Mouse (Mus musculus) testis, adult 2 months (tissue): Measurements from ENCODE around the gene Pik3ca. TPM values are rescaled to one million over a fixed set of nuclear protein-coding genes. Genes with fewer than 3 reads are reported as not detected.

Source experiments
- H3K27ac ChIP-seq: fragments of 200-500 bp; 2 replicates; pipeline ENCODE4 v1.5.1; 2012; ENCODE audit warnings: low read depth, low read length; ENCODE audit not compliant: control insufficient read depth, insufficient read depth
- H3K27me3 ChIP-seq: fragments of 200-500 bp; 2 replicates; pipeline ENCODE4 v1.6.1; 2012; ENCODE audit warnings: mild to moderate bottlenecking, low read length, moderate library complexity; ENCODE audit not compliant: control insufficient read depth, insufficient read depth
- H3K36me3 ChIP-seq: fragments of 200-500 bp; 2 replicates; pipeline ENCODE4 v1.6.1; 2012; ENCODE audit warnings: mild to moderate bottlenecking, low read length; ENCODE audit not compliant: control insufficient read depth, insufficient read depth
- H3K4me1 ChIP-seq: fragments of 200-500 bp; 2 replicates; pipeline ENCODE4 v1.6.1; 2012; ENCODE audit warnings: low read length; ENCODE audit not compliant: control insufficient read depth, insufficient read depth
- H3K4me3 ChIP-seq: fragments of 200-500 bp; 2 replicates; pipeline ENCODE4 v1.5.1; 2012; ENCODE audit warnings: low read depth, mild to moderate bottlenecking, low read length, moderate library complexity, mixed read lengths; ENCODE audit not compliant: control insufficient read depth
- CTCF ChIP-seq: fragments of 200-500 bp; IDR thresholded peaks from 2 replicates; pipeline ENCODE4 v1.5.1; 2012; ENCODE audit warnings: low read depth, mild to moderate bottlenecking, inconsistent platforms, low read length, moderate library complexity; ENCODE audit not compliant: control insufficient read depth, insufficient read depth, insufficient replicate concordance
- POLR2A ChIP-seq: fragments of 200-500 bp; IDR thresholded peaks from 2 replicates; pipeline ENCODE4 v1.6.1; 2012; ENCODE audit warnings: low read depth, mild to moderate bottlenecking, inconsistent platforms, low read length, moderate library complexity; ENCODE audit not compliant: control insufficient read depth
- polyA plus RNA-seq: library from polyadenylated mRNA; depleted of rRNA; stranded (reverse); fragments of >200 nt; gene quantifications from 2 replicates; pipeline ENCODE4 v1.2.3, GENCODE M21; 2012; rRNA removed

The Pik3ca gene
- polyA plus RNA-seq, result 4.3 and 4.9 TPM in 2 replicates

DNA sequence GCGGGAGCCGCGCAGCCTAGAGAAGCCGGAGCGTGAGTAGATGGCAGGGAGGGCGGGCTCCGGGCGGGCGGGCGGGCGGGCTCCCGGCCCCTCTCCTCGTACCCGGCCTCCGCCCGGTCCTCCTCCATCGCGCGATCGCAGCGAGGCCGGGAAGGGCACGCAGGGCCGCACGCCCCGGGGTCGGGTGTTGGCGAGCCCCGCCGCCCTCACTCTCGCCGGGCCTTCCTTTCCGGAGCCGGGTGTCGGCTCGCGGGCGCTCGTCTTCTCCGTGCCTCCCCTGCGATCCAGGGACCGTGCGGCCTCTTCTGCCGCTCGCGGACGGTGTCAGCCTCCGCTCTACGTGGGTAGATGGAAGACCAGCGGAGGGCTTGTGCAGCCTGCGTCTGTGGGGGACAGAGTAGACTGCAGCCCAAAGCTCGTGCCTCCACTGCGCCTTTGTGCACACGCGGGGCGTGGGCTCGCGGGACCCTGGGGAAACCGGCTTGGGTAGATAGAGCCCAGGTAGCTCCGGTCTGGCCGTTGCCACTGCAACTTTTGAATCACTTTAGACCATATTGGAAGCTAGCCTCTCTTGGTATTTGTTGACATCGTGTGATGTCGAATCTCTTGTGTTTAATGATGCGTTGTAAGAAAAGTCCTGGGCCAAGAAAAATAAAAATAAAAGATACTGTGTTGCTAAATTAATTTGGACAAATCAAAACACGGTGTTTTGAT lies at the start of gene Pik3ca:
Gene Pik3ca, plus strand, starts transcription at position 211 of the 714 bp plus-strand sequence.
- Histone ChIP-seq H3K27ac (peak within 1 kb of the TSS; percentile 91), H3K4me1 (no peaks in the 10 kb centered on the region; the same call in none of the 2 replicates), H3K27me3 (no peaks in the 10 kb centered on the region), H3K36me3 (no peaks in the 10 kb centered on the region), H3K4me3 (peak within 1 kb of the TSS; percentile 83)
- TF ChIP-seq CTCF (no peak), POLR2A (peak; percentile 64)

DNA sequence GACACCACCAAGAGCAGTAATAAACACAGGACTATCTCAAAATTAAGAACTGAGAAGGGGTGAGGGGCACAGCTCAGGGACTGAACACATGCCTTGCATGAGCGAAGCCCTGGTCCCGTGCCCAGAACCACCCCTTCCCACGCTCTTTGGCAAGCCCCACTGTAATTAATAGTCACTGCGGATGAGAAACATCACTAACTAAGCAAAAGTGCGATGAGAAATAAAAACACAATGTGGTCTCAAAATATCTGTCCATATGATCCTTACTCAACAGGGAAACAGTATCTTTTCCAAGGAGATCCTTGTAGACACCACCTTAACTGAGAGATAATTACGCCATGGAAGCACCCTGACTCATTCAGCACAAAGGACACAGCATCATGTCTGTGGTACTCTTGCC lies 49.6 kb upstream of the Pik3ca start:
- H3K27ac ChIP-seq, result no peak overlapping the region
- no peaks in the 10 kb centered on the region for H3K4me1 ChIP-seq
- no peak for TF ChIP-seq POLR2A
- no peak for TF ChIP-seq CTCF
- no peaks in the 10 kb centered on the region for H3K36me3 ChIP-seq
- no peak overlapping the region for H3K4me3 ChIP-seq
- H3K27me3 ChIP-seq, result no peaks in the 10 kb centered on the region

DNA sequence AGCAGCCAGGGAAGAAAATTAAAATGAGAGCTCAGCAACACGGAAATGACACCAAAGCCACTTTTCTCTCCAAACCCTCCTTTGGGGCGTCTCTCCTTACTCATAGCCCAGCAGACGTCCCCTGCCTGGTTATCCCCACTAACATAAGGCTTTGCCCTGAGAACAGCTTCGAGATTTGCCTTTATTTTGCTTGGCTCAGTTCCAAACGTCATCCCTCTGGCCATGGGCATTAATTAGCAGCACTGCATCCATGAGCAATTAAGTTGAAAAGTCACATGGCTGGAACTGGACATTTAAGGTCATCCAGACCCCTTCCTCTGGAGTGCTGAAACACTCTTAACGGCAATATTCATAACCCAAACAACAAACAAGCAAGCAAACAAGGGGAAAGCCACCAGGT lies 36.2 kb upstream of the Pik3ca start:
- Histone ChIP-seq H3K4me3 (no peak overlapping the region), H3K4me1 (peaks cover 13% of the 10 kb centered on the region), H3K27me3 (no peaks in the 10 kb centered on the region), H3K27ac (no peak overlapping the region), H3K36me3 (no peaks in the 10 kb centered on the region)
- TF ChIP-seq POLR2A, result no peak
- TF ChIP-seq CTCF, result no peak

DNA sequence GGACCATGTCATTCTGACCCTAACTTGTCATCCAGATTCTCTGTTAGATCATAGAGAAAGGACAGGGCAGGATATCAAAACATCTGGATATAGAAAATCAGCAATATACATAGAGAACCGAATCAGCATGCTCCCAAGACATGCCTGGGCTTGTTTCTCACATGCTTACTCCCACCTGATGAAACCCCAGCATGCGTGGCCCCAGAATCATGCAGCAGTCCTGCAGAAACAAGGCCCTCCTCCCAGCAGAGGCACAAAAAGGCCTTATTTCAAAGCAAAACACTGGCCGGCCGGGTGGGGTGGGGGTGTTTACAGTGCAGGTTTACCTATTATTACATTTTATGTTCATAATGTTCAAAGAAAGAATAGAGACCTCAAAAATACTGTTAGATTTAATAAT lies 33.3 kb upstream of the Pik3ca start:
- TF ChIP-seq POLR2A (no peak), CTCF (no peak)
- H3K27ac ChIP-seq, result no peak overlapping the region
- H3K36me3 ChIP-seq, result no peaks in the 10 kb centered on the region
- peak overlapping the region; percentile 74 for H3K4me3 ChIP-seq
- no peaks in the 10 kb centered on the region for H3K27me3 ChIP-seq
- peaks cover 18% of the 10 kb centered on the region for H3K4me1 ChIP-seq

DNA sequence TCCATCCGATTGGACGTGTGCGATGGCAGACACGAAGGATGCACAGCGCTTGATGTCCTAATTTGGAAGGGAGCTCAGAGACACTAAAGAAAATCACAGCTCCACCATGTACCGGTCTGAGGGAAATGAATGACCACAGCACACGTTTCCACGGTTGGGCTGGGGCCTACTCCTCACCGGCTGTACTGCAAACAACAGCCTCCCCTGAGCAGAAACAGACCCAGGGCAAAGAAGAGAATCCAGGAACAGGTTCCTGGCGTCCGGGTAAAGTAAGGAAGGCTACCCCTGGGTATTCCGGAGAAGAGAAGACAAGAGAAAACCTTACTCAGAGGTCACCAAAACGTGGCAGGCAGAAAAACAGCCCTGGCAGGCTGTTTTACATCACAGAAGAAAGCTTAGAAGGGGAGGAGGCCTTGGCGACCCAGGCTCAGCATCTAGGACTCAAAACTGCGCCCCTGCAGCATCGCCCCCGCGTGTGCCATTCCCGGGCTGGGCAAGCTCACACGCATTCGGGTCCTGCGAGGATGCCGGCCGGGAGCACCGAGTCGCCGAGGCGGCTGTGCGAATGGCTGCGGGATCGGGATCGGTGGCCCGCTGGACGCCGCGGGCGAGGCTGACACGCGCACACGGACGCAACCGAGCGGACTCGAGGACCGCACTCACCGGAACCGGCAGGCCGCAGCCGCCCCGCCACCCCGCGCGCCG lies 32.5 kb upstream of the Pik3ca start:
- peak overlapping the region; percentile 95 for H3K4me3 ChIP-seq
- H3K36me3 ChIP-seq, result no peaks in the 10 kb centered on the region
- no peaks in the 10 kb centered on the region for H3K27me3 ChIP-seq
- TF ChIP-seq CTCF (no peak), POLR2A (peak; percentile 55)
- peak overlapping the region; percentile 41 for H3K27ac ChIP-seq
- H3K4me1 ChIP-seq, result peaks cover 18% of the 10 kb centered on the region

DNA sequence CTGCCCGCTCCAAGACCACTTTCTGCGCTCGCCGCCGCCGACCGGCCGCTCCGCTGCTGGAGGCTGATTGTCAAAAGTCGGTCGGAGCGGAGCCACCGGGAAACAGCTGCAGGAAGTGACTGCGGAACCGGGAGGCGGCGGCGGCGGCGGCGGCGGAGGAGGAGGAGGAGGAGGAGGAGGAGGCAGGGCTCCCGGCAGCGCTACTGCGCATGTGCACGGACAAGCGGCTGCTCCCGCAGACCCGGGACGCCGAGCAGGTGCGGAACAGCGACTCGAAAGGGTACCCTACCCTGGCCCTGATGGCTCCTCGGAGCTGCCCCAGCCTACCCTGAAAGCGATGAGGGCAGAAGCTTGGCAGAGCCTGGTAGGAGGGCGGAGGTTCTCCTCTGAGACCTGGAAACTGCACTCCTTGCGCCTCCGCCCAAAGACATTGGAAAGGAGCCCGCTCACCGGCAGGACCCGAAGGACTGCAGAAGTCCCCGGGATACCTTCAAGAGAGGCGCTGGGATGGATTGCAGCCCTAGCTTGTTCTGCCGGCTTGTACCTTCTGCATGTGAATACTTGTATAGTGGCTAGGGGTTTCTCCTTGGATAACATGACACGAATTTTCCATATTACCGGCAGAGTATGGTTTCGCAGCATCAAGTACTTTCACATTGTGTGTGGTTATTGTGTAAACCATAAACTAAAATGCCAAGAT lies 31.8 kb upstream of the Pik3ca start, which contains the start of gene Zmat3:
Gene Zmat3, minus strand, starts transcription at position 469 of the 700 bp plus-strand sequence.
- peak within 1 kb of the TSS; percentile 95 for H3K4me3 ChIP-seq
- peak within 1 kb of the TSS; percentile 41 for H3K27ac ChIP-seq
- H3K4me1 ChIP-seq, result peaks cover 18% of the 10 kb centered on the region
- H3K27me3 ChIP-seq, result no peaks in the 10 kb centered on the region
- TF ChIP-seq POLR2A (no peak), CTCF (no peak)
- H3K36me3 ChIP-seq, result no peaks in the 10 kb centered on the region

DNA sequence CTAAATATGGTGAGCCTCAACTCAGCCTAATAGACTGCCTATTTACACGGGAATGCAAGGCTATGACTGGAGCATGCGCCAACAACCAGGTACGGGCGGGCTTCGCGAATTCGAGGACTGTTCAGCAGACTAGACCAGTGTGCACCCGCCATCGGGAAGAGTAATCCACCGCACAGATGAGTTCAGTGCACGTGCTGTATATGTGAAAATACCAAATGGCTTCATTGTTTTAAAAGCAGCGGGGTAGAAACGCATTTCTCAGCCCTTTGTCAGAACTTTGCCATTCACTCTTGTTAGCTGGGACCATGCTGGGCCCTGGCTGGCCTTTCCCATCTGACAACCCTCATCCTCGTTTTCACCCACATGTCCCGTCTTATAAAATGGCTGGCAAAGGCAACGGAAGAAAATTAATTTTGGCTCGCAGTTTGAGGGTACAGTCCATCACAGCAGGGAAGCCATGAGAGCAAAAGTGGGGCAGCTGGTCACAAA lies 31.2 kb upstream of the Pik3ca start:
- Histone ChIP-seq H3K4me3 (peak overlapping the region; percentile 95), H3K27me3 (no peaks in the 10 kb centered on the region), H3K27ac (no peak overlapping the region), H3K36me3 (no peaks in the 10 kb centered on the region), H3K4me1 (peaks cover 18% of the 10 kb centered on the region)
- no peak for TF ChIP-seq POLR2A
- no peak for TF ChIP-seq CTCF
